Mouse (Mus musculus) kidney, postnatal 0 days (tissue): ENCODE data around the gene Jade3. TPM values are rescaled to one million over a fixed set of nuclear protein-coding genes. Genes with fewer than 3 reads are reported as not detected.

Experiments used
- ATAC-seq: fragments of 200-750 bp; cut with Nextera tagmentation; replicated peaks from 2 replicates; pipeline ENCODE4 v1.8.0; 2017; ENCODE audit warnings: low read depth, moderate number of reproducible peaks, moderate TSS enrichment, moderate library complexity; ENCODE audit not compliant: low FRiP score
- DNase-seq: peaks from one replicate; pipeline ENCODE4 v3.0.0-alpha.2; 2016; ENCODE audit warnings: low spot score
- H3K27ac ChIP-seq: fragments of 300-500 bp; sonication (generic); 2 replicates; pipeline ENCODE4 v1.5.1; 2014; ENCODE audit warnings: mild to moderate bottlenecking
- H3K27me3 ChIP-seq: fragments of 300-500 bp; sonication (generic); 2 replicates; pipeline ENCODE4 v1.6.1; 2014; ENCODE audit warnings: low read length, mixed read lengths; ENCODE audit not compliant: insufficient read depth
- H3K36me3 ChIP-seq: fragments of 300-500 bp; sonication (generic); 2 replicates; pipeline ENCODE4 v1.6.1; 2014; ENCODE audit warnings: low read length, mixed read lengths; ENCODE audit not compliant: insufficient read depth
- H3K4me1 ChIP-seq: fragments of 300-500 bp; sonication (generic); replicated peaks from 2 replicates; pipeline ENCODE4 v1.6.1; 2014; ENCODE audit warnings: antibody characterized with exemption, low read length, mixed read lengths; ENCODE audit not compliant: insufficient read depth
- H3K4me2 ChIP-seq: fragments of 300-500 bp; sonication (generic); 2 replicates; pipeline ENCODE4 v1.6.1; 2014; ENCODE audit warnings: mild to moderate bottlenecking, low read length, moderate library complexity, mixed read lengths
- H3K4me3 ChIP-seq: fragments of 300-500 bp; sonication (generic); replicated peaks from 2 replicates; pipeline ENCODE4 v1.5.1; 2014; ENCODE audit warnings: low read depth, low read length
- H3K9ac ChIP-seq: fragments of 300-500 bp; sonication (generic); 2 replicates; pipeline ENCODE4 v1.6.1; 2014; ENCODE audit warnings: low read depth, low read length
- H3K9me3 ChIP-seq: fragments of 300-500 bp; sonication (generic); replicated peaks from 2 replicates; pipeline ENCODE4 v1.6.1; 2016; ENCODE audit warnings: low read length, inconsistent platforms, mixed read lengths
- CTCF ChIP-seq: IDR thresholded peaks from 2 replicates; pipeline ENCODE4 v1.5.1; 2016; ENCODE audit warnings: antibody characterized with exemption, low read depth, mild to moderate bottlenecking, moderate library complexity
- WGBS: fragments of 180-500 bp; shearing (Covaris S2); extraction: QIAGEN DNeasy Blood & Tissue Kit; methylation state at CpG from one replicate; pipeline ENCODE4 v1.1.7; 2014; 5-methylcytosine and 5-hydroxymethylcytosine counted together
- polyA plus RNA-seq: library from polyadenylated mRNA; unstranded; fragments of >200 nt; fragmentation: Nextera tagmentation; extraction: Ambion mirVana; gene quantifications from 2 replicates; pipeline ENCODE4 v1.2.1, GENCODE M21; 2015

Jade3 gene
- polyA plus RNA-seq, 1 experiment from 2014 or later, result 6.9 TPM

- DNase-seq (no peak), ATAC-seq (no peak)
- Histone ChIP-seq H3K27me3 (no peaks in the 10 kb centered on the region), H3K4me3 (no peak overlapping the region), H3K36me3 (no peaks in the 10 kb centered on the region), H3K4me2 (no peak overlapping the region), H3K9ac (no peak overlapping the region), H3K27ac (no peak overlapping the region), H3K9me3 (no peaks in the 10 kb centered on the region), H3K4me1 (no peaks in the 10 kb centered on the region)
- no peak for TF ChIP-seq CTCF
Observed at GRCm38 (mm10) chrX:20521578-20521977, 96.1 kb downstream of the Jade3 start.

- H3K27ac ChIP-seq, result no peak overlapping the region
- 46% methylated on average over 1 of the region's 1 CpGs for WGBS
- no peak overlapping the region for H3K9ac ChIP-seq
- no peak overlapping the region for H3K4me2 ChIP-seq
- H3K4me1 ChIP-seq, result no peaks in the 10 kb centered on the region
- ATAC-seq, result no peak
- H3K36me3 ChIP-seq, result no peaks in the 10 kb centered on the region
- no peaks in the 10 kb centered on the region for H3K27me3 ChIP-seq
- H3K4me3 ChIP-seq, result no peak overlapping the region
- no peak for TF ChIP-seq CTCF
- no peak for DNase-seq
- no peaks in the 10 kb centered on the region for H3K9me3 ChIP-seq
Observed at GRCm38 (mm10) chrX:20532621-20533020, 107.1 kb downstream of the Jade3 start.

- ATAC-seq (no peak; the same call in 1 of the 2 replicates), DNase-seq (peak; percentile 7)
- Histone ChIP-seq H3K36me3 (no peaks in the 10 kb centered on the region), H3K4me2 (no peak overlapping the region), H3K9ac (no peak overlapping the region), H3K9me3 (no peaks in the 10 kb centered on the region), H3K4me3 (no peak overlapping the region), H3K27ac (no peak overlapping the region), H3K4me1 (no peaks in the 10 kb centered on the region), H3K27me3 (no peaks in the 10 kb centered on the region)
- TF ChIP-seq CTCF, result no peak
- WGBS, result 60% methylated on average over 3 of the region's 3 CpGs
Observed at GRCm38 (mm10) chrX:20543867-20544266, 118.4 kb downstream of the Jade3 start.

- WGBS, result 58% methylated on average over 5 of the region's 5 CpGs
- ATAC-seq, result no peak
- TF ChIP-seq CTCF, result no peak
- peak; percentile 0 for DNase-seq
- H3K9ac ChIP-seq, result no peak overlapping the region
- H3K4me1 ChIP-seq, result no peaks in the 10 kb centered on the region
- peak overlapping the region; percentile 58 for H3K4me2 ChIP-seq
- H3K4me3 ChIP-seq, result peak overlapping the region; percentile 28; the same call in 1 of the 2 replicates
- no peaks in the 10 kb centered on the region for H3K36me3 ChIP-seq
- H3K27me3 ChIP-seq, result no peaks in the 10 kb centered on the region
- H3K27ac ChIP-seq, result no peak overlapping the region
- no peaks in the 10 kb centered on the region for H3K9me3 ChIP-seq
Observed at GRCm38 (mm10) chrX:20547609-20548008, 122.1 kb downstream of the Jade3 start.

- WGBS, result 32% methylated on average over 24 of the region's 24 CpGs
- Histone ChIP-seq H3K4me3 (peak overlapping the region; percentile 28), H3K4me1 (no peaks in the 10 kb centered on the region), H3K9me3 (no peaks in the 10 kb centered on the region), H3K9ac (peak overlapping the region; percentile 44), H3K27me3 (no peaks in the 10 kb centered on the region), H3K36me3 (no peaks in the 10 kb centered on the region), H3K4me2 (peak overlapping the region; percentile 58), H3K27ac (peak overlapping the region; percentile 37; the same call in 1 of the 2 replicates)
- ATAC-seq (peak; percentile 33; the same call in 1 of the 2 replicates), DNase-seq (peak; percentile 19)
- TF ChIP-seq CTCF, result no peak
Observed at GRCm38 (mm10) chrX:20548011-20548879, 122.8 kb downstream of the Jade3 start.

GRCm38 (mm10) chrX:20548880-20549440 is 123.5 kb downstream of the Jade3 start:
- Histone ChIP-seq H3K27me3 (no peaks in the 10 kb centered on the region), H3K4me1 (no peaks in the 10 kb centered on the region), H3K4me2 (peak overlapping the region; percentile 58; the same call in 1 of the 2 replicates), H3K27ac (no peak overlapping the region), H3K4me3 (no peak overlapping the region), H3K9me3 (no peaks in the 10 kb centered on the region), H3K36me3 (no peaks in the 10 kb centered on the region), H3K9ac (no peak overlapping the region)
- 33% methylated on average over 1 of the region's 1 CpGs for WGBS
- DNase-seq (peak; percentile 0), ATAC-seq (no peak)
- no peak for TF ChIP-seq CTCF
